Mouse (Mus musculus) naive thymus-derived CD4-positive, alpha-beta T cell, adult 2 months (primary cell): ENCODE measurements around the gene Ccdc82.

ENCODE experiments used
- DNase-seq: peaks from one replicate; pipeline ENCODE4 v3.0.0-alpha.2; 2011; ENCODE audit warnings: low read depth

Gene Ccdc82

DNA sequence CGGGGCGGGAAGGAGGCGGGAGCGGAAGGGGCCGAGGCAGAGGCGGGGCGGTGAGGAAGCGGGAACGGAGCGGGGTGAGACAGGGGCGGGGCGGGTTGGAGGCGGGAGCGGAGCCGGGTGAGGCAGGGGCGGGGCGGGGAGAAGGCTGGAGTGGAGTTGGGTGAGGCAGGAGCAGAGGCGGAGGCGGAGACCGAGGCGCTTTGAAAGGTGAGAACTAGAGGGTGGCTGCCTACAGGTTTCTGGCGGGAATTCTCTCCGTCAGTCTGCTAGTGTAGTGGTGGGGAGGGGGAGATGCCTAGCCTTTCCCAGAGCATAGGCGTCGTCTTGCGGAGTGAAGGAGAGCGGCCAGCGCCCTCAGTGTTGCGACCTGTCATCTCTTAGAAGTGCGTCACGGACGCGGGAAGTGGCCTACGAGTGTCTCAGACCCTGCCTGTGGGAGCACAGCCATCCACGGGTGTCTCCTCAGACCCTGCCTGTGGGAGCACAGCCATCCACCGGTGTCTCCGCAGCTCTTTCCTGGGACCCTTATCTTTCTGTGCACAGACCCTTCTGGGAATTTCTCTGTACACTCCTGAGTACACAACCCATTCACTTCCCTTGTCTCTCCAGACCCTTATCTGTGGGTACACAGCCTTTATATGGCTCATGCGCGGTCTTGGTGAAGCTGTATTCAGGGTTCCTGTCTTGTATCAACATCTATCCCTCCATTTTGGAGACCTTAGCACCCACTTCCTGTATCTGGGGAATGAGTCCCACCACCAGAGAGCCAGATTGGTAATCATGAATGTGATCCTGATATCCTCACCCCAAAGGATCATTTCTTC is at the start of gene Ccdc82:
Gene Ccdc82 (plus strand): TSS at position 141 of the 824 bp plus-strand sequence.
- DNase-seq = peak; percentile 93

DNA sequence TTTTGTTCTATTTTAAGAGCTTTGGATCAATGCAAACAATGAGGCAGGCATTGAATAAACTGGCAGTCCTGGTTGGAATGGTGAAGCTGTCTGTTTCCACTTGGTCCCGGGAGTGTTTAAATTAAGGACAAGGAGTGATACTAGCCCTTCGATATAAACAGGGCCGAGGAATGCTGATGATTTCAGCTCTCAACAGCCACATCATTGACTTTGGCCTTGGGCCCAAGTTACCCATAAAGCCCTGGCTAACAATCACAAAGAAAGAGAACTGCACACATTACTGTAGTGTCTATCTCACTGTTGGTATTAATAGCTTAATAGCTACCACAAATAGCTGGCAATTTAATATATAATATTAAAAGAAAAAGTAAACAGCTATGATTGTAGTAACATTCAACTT is 46.7 kb upstream of the Ccdc82 start:
- DNase-seq = no peak

DNA sequence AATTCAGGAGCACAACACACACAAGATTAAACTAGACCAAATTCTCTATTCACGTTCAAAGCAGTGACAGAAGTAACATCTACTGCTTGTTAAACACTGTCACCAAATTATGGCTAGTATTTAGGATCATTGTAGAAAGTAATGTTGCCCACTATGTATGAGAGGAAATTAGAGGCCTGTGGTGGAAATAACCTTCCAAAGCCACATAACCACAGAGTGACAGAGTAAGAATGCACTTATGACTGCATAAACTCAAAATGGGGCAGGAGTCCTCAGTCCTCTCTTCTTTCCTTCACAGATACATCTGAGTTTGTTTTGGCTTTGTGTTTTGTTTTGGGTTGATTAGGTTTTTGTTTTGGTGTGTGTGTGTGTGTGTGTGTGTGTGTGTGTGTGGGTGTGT is 43.6 kb upstream of the Ccdc82 start:
- DNase-seq = no peak

DNA sequence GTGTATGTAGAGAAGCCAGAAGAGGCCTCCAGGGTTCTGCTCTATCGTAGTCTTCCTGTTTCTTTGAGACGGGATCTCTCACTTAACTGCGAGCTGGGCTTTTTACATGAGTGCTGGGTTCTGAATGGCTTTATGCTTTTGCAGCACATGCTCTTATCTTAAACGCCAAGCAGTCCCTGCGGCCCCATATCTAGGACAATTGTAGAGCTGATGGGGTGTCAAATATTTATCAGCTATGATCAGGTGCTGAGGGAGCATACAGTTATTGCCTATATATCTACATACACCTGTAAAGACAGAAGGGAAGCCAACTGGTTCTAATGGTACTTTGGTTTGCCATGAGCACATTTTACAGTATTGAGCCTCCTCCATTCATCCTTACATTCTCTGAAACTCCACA is 43.1 kb upstream of the Ccdc82 start:
- DNase-seq = no peak

DNA sequence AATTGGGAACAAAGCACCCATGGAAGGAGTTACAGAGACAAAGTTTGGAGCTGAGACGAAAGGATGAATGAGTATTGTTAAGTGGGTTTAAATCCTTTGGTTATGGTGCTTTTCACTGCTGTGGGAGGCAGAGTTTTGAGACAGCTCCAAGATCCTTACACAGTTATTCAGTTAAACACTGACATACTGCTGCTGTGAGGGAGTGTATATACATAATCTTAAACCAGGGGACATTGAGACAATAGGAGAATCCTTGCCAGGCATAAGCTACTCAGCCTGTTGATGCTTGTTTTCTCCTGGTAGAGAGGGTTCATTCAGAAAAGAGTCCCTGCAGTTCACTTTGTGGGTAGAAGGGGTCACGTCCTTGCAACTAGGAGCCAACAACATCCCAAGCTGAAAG is 40.4 kb upstream of the Ccdc82 start:
- DNase-seq = no peak

DNA sequence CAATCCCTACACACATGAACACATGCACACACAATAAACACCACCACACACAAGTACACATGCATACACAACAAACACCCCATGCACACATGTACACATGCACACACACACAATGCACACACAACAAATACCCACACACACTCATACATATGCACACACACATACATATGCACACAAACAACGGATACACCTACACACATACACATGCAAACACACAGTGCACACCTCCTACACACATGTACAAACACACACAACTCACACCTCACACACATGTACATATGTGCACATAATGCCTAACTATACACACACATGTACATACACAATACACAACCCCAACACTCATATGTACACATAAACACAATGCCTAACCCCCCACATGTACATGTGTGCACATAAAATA is 20.9 kb upstream of the Ccdc82 start:
- DNase-seq = no peak

DNA sequence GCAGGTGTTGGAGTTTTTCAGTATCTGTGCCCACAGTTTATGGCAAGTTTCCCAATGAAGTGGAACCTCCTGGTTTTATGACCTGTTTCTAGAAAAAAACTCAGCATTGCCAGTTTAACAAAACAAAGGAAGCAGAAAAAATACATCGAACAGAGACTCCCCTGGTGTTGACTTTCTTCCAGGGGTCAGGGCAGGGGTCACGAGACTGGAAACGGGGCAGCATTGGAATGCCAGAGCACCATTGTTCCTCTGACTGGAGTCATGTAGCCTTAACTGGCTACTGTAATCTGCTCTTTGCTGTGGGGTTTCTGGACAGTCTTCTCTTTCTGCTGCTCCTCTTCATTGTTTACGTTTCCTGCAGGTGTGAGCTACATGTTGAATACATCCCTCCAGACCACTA is 16.2 kb upstream of the Ccdc82 start:
- no peak for DNase-seq

DNA sequence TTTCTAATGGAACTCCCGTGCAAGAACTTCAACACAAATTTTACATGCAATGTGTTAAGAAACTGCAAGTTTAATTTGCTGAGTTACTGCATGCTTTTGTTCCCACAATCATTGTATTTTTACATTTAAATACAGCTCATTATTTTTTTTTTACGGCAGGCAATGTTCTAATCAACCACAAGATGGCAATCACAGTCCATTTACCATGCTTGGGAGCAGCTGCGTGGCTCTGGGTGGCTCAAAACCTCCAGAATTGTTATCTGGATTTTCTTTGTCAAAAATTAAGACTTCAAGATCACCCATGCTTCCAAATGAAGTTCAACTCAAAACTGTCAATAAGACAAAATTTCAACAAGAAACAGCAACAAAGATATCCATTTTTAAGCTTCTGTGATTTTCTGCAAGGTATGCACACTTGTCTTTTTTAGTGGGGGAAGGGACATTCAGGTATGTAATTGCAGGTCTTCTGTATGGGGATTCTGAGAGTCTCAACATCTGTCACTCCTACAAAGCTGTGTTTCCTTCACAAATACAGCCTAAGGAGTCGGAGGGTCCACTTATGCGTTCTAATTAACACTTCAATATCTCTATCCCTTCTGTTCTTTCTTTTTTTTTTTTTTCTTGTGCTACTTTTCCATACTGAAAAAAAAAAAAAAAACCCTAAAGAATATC is 15.1 kb upstream of the Ccdc82 start:
- DNase-seq = peak; percentile 74

DNA sequence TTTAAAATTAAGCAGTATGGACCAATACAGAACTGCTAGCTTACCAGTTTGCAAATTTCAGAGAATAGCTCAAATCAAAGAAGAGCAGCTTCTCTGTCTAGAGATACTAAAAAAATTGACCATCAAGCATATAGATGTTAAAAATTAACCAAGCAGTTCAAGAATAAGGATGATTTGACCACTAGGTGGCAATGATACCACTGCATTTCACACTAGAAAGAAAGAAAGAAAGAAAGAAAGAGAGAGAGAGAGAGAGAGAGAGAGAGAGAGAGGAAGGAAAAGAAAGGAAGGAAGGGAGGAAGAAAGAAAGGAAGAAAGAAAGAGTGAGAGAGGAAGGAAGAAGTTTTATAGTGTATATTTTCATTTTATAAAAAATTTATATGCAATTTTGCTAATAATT is 4.4 kb upstream of the Ccdc82 start:
- DNase-seq = peak; percentile 69

DNA sequence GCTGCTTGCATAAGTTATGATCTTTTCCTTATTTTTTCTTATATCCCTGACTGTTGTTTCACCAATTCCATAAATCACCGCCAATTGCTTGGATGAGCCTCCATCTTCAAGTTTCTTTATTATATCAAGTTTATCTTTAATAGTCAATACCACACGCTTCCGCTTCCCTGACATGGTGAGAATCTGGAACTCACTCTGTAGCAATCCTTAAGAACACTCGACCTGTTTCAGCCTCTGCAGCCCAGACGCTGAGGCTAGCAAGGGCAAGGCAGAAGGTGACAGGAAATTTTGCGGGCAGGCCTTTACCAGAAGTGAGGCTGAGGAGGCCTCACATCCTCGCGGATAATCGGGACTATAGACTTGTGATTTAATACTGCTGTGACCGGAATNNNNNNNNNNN is 1.3 kb upstream of the Ccdc82 start, which contains the start of gene Jrkl:
Gene Jrkl (minus strand): TSS at position 349 of the 400 bp plus-strand sequence.
- peak; percentile 71 for DNase-seq

DNA sequence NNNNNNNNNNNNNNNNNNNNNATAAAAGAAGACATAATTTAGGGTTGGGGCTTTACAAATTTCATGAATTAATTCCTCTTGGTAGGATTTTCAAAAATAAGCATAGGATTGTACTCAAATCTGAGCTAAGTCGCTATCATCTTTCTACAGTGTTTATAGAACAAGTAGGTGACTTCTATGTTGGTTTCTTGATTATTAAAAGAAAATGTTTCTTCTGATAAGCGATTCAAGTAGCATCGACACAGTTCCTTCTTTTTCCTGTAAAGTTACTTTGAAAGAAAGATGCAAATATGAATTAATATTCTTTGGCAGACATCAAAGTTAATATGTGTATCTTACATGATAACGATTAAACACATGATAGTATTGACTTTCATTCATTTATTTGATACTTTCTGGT is 1.3 kb downstream of the Ccdc82 start:
- DNase-seq = no peak

DNA sequence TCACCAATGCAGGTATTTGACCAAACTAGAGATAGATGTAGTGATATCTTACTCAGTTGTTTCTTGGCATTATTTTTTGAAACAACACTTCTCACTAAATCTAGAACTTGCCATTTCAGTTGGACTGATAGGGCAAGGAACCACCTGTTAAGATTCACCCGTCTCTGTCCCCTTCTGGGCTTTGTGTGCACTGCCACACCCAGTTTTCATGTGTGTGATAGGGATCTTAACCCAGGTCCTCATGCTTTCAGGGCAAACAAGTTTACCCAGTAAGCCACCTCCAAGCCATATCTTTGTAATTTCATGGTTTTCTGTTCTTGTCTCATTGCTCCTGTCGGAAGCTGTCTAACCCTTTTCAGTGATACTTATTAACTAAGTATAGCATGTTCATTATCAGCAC is 4.5 kb downstream of the Ccdc82 start:
- no peak for DNase-seq

DNA sequence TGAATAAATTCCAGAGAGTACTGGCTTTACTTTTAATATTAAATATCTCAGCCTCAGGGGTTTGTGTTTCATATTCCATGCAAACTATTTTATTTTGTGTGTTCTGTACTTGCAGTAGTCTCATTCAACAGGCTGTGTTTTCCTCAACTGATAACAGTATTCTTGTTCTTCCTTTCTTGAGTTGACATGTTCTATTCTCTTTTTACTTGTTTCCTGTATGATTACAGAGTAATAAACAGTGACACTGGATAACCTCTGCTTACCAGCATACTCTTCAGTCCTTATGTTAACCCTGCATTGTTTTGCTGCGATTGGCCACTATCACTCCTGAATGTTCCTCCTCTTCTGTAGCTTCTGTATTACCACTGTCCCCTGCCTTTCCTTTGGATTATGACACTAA is 10.0 kb downstream of the Ccdc82 start:
- no peak for DNase-seq

DNA sequence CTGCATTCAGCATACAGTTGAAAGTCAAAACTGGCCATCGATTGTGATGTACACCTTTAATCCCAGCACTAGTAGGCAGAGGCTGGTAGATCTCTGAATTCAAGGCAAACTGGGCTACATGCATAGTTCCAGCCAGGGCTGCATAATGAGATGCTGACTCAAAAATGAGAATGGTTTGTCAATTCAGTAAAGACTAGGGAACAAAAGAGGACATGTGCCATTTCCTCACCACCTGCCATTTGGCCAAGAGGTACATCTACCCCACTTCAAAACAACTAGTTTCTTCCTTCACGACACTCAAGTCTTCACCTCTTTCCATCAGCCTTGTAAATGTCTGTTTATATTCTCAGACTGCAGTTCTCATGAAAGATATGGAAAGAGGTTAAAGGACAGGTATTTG is 11.4 kb downstream of the Ccdc82 start:
- no peak for DNase-seq

DNA sequence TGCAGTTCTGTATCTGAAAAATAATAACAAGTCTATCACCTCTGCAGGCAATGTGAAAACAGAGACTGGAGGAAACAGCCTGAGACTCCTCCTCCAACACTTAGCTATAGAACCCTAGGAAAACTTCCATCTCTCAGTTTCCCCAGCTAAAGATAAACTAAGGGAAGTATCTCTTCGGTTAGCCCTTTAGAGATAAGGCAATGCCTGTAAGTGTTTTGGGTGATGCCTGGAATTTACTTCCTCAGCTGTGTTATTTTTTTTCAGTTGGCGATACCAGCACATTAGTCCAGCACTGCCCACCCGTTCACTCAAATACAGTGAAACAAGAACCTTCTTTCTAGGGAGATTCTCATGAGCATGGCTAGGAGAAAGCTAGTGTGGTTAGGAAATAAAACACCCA is 14.2 kb downstream of the Ccdc82 start:
- no peak for DNase-seq

DNA sequence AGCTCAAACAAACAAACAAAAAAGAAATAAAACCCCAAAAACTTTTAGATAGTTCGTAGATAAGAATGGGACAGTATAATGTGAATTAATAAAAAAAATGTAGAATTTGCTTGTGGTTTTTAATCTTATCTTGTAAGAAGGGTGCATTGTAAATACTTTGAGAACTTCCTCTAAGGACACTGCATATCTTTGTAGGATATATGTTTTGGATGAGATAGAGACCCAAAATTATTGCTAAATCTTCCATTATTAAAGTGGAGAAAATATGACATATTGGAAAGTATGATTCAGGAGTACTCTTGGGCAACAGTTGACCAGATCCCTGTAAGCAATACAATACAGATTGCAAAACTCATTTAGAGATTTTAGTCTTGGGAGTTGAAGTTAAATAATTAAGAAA is 26.5 kb downstream of the Ccdc82 start:
- DNase-seq = no peak

DNA sequence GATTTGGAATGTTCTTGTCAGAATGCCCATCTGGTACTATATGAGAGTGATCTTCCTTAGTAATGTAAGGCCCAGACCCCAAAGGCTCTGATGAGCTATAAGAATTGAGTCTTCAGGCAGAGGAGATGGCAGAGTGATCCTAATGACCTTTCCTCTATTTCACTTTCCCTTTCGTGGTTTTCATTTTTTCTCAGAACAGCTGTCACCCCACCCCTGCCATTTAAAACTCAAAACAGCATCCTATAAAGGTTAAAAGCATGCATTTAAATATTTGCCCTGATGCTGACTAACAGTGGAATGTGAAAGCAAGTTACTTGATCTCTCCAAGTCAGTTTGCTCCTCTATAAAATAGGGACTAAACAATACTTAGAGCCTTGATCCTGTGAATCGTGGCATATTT is 40.7 kb downstream of the Ccdc82 start:
- DNase-seq = no peak

DNA sequence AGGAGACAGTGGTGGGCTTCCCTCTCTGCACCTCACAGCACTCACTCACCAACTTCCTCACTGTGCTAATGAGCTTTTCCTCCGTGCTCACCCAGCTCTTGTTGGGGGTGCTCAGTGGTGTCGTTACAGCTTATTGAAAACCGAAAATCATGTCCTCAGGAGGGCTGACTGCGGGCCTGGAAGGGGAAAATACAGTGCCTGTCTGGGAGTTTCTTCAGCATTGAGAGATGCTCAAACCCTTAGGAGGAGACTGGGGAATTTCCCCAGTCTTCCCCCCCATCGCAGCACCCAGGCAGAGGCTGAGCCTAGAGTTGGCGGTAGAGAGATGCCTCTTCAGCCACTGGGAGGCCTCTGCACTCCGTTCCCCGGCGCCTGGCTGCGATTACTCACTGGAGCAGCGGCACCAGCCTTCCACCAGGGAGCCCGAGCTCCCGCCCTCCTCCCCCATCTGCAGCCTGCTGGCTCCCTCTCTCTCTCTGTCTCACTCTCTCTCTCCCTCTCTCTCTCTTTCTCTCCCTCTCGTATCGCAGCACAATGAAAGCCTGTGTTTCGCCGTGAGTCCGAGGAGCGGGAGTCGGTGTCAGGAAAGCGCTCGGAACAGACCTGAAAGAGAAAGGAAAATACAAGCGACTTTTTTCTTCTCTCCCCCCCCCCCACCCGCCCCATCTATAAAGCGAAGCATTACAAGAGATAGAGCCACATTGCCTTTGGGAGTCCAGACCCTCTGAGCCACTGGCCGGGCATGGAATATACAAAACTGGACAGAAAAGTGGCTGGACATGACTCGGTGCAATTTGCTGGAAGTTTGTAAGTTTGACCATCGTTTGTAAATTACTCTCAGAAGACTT is 49.7 kb downstream of the Ccdc82 start:
- peak; percentile 91 for DNase-seq

DNA sequence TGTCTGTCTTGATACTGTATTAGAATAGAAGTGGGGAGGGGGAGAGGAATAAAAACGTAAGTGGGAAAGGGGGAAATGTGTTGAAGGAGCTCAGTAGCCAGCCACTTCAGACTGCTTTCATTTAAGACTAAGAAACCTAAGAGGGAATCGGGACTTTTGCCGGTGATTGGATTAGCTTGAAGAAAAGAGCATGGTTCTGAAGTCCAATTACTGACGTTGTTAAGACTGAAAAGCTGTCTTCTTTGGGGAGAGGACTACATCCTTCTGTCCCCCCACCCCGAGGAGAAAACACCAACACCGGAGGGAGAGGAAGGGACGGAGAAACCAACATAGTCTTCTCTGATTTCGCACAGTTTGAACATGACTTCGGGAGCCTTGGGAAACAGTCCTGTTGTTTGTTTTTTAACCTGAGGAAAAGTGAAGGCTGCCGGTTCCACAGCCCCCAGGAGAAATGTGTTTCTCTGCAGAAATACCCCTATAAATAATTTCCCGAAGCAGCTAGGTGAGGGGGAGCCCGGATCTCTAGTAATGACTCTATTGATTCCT is 50.4 kb downstream of the Ccdc82 start:
- DNase-seq = peak; percentile 54

DNA sequence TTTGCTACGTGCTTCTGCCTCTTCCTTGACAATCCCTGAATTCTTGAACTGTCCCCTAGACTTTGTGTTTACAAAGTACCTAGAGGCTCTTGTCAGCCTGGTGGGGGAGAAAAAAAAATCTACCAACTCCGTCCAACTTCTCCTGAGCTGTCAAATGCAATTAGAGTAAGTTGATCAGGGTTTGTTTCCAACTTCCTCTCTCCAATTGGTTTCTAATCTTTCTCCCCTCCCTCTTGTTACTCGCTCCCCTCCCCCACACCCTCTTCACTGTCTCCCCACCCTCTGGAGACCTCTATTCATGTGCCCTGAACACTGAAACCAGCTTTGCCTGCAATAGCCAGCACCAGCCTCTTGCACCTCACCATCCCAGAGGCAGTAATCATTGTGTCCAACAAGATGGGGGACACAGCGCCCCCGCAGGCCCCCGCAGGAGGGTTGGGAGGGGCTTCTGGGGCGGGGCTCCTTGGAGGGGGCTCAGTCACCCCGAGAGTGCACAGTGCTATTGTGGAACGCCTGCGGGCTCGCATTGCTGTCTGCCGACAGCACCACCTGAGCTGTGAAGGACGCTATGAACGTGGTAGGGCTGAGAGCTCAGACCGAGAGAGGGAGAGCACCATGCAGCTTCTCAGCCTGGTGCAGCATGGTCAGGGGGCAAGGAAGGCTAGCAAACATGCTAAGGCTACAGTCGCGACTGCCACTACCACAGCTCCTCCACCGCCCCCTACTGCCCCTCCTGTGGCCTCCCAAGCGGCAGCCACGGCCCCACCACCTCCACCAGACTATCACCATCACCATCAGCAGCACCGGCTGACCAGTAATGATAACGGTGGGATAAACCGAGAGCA is 51.1 kb downstream of the Ccdc82 start, which contains the start of gene Maml2:
Gene Maml2 (plus strand): TSS at position 290 of the 845 bp plus-strand sequence.
- DNase-seq = peak; percentile 76

DNA sequence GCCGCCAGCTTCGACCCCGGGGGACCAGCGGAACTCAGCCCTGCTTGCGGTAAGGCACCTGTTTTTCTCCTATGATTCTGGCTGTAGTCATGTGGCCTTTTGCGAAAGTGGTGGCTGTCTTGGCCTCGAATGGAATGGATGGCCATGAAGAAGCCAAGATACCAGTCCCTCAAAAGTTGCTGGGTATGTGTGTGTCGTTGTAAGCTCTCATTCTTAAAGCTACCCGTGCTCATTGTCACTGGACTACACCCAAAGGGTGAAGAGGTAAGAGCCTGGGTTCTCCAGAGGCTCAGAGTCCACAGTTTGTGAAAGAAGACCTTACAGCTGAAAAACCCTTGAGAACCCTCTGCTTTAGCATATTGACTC is 51.7 kb downstream of the Ccdc82 start:
- DNase-seq = peak; percentile 43
